ENCODE assay signal across 8 mouse cellular contexts in genomic region chr5:112029955-112030354, GRCm38 (mm10).
DNase-seq lines count a peak whose midpoint lies in the region; ATAC-seq lines count a peak whose summit lies in the region.

No protein-coding gene starts in this region.

- no peaks in the 10 kb centered on the region for H3K36me3 ChIP-seq in hindbrain, embryonic 14.5 days (replicated peaks; ENCODE audit: control insufficient read depth, insufficient read depth)
- H3K36me3 ChIP-seq in midbrain, embryonic 10.5 days = no peaks in the 10 kb centered on the region
- H3K36me3 ChIP-seq in intestine, embryonic 15.5 days = no peaks in the 10 kb centered on the region

- WGBS in hindbrain, embryonic 14.5 days = 7% methylated on average over 10 of the region's 11 CpGs
- WGBS in midbrain, embryonic 10.5 days = 38% methylated on average over 11 of the region's 11 CpGs
- 48% methylated on average over 11 of the region's 11 CpGs for WGBS in intestine, embryonic 15.5 days

- 0 out of 2 replicates have a peak overlapping the region, but pooled peaks have one; percentile 4 for H3K9ac ChIP-seq in hindbrain, embryonic 14.5 days
- H3K9ac ChIP-seq in intestine, embryonic 15.5 days = no peak overlapping the region

- no peaks in the 10 kb centered on the region for H3K9me3 ChIP-seq in hindbrain, embryonic 14.5 days (ENCODE audit: control insufficient read depth, low read length)
- H3K9me3 ChIP-seq in midbrain, embryonic 10.5 days (replicated peaks) = no peaks in the 10 kb centered on the region
- no peaks in the 10 kb centered on the region for H3K9me3 ChIP-seq in intestine, embryonic 15.5 days

- no peaks in the 10 kb centered on the region for H3K27me3 ChIP-seq in hindbrain, embryonic 14.5 days (ENCODE audit: control insufficient read depth, insufficient read depth, low read length)
- peaks cover 7% of the 10 kb centered on the region; the same call in 1 of the 2 replicates for H3K27me3 ChIP-seq in midbrain, embryonic 10.5 days (ENCODE audit: low read depth, poor library complexity, severe bottlenecking)
- H3K27me3 ChIP-seq in intestine, embryonic 15.5 days (replicated peaks) = no peaks in the 10 kb centered on the region

- peak overlapping the region; percentile 85 for H3K27ac ChIP-seq in hindbrain, embryonic 14.5 days
- no peak overlapping the region for H3K27ac ChIP-seq in midbrain, embryonic 10.5 days (replicated peaks)
- no peak overlapping the region for H3K27ac ChIP-seq in intestine, embryonic 15.5 days

- DNase-seq in cerebellum, postnatal 10 days = peak; percentile 86 to 89
- DNase-seq in cerebellum, postnatal 36 days = no peak
- peak; percentile 80 for DNase-seq in hindbrain, embryonic 14.5 days (ENCODE audit: low spot score)
- peak; percentile 48 for DNase-seq in midbrain, embryonic 10.5 days (ENCODE audit: low spot score)
- peak; percentile 58 to 65 for DNase-seq in right cerebral cortex, adult 2 months (ENCODE audit: low spot score in 2 of 2)
- DNase-seq in lung, postnatal 14 days = no peak
- DNase-seq in lung, postnatal 4 days = no peak

- ATAC-seq in hindbrain, embryonic 14.5 days (ENCODE audit: low FRiP score) = peak; percentile 77; the same call in 1 of the 2 replicates
- ATAC-seq in intestine, embryonic 15.5 days = no peak

- no peak overlapping the region for H3K4me3 ChIP-seq in hindbrain, embryonic 14.5 days (replicated peaks; ENCODE audit: low read length)
- H3K4me3 ChIP-seq in midbrain, embryonic 10.5 days = no peak overlapping the region
- no peak overlapping the region for H3K4me3 ChIP-seq in intestine, embryonic 15.5 days (replicated peaks)

- no peak overlapping the region for H3K4me2 ChIP-seq in hindbrain, embryonic 14.5 days (replicated peaks)
- no peak overlapping the region for H3K4me2 ChIP-seq in intestine, embryonic 15.5 days (replicated peaks)

- H3K4me1 ChIP-seq in hindbrain, embryonic 14.5 days (replicated peaks; ENCODE audit: control insufficient read depth, insufficient read depth, low read length) = peaks cover 14% of the 10 kb centered on the region
- H3K4me1 ChIP-seq in midbrain, embryonic 10.5 days = peaks cover 23% of the 10 kb centered on the region
- H3K4me1 ChIP-seq in intestine, embryonic 15.5 days (replicated peaks) = no peaks in the 10 kb centered on the region

Comparison
In these comparisons a context has a peak if more than half of its experiments do, and no peak if none do; other contexts are left out.
1. DNase-seq: peak in cerebellum, postnatal 10 days (2 of 2), hindbrain, embryonic 14.5 days (single experiment), midbrain, embryonic 10.5 days (single experiment) and right cerebral cortex, adult 2 months (2 of 2); none in cerebellum, postnatal 36 days (0 of 2), lung, postnatal 14 days (single experiment) and lung, postnatal 4 days (0 of 2).